Mouse (Mus musculus): Measurements from ENCODE around the gene Taf8. TPM values are rescaled to one million over a fixed set of nuclear protein-coding genes. Genes with fewer than 3 reads are reported as not detected.

Taf8 gene
- 13.0 and 14.1 TPM in 2 replicates for polyA plus RNA-seq (2012; rRNA removed)

DNA sequence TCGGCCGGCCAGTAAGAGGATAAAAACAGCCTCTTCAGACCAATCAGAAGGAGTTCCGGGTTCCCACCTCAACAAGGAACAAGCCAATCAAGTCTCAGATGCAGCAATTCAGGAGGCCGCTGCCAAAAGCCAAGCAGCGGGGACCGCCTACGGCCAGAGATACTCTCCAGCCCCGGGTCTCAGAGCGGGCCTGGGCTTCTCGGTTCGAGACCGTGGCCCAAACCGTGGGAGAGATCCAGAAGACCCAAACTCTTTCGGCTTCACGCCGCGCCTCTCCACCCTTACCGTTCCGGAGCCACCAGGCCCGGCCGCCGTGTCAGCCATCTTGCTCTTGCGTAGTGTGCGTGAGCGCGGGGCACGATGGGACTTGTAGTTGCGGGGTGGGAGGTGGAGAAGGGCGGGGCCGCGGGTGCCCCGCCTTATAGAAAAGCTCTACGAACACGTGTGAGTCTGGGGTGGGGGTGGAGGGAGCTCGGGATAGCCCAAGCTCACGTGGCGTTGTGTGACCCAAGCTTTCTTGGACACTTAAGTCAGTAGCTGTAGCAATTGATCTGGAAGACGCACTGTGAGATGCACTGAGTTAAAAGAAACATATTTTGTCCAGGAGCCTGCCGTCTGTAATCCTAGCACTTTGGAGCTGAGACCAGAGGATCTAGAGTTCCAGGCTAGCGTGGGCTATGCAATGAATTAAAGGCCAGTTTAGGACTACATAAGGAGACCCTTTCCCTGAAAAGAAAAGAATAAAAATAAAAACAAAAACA, at the start of gene Taf8:
Taf8 (minus strand) TSS at position 347 of the 761 bp plus-strand sequence.

DNA sequence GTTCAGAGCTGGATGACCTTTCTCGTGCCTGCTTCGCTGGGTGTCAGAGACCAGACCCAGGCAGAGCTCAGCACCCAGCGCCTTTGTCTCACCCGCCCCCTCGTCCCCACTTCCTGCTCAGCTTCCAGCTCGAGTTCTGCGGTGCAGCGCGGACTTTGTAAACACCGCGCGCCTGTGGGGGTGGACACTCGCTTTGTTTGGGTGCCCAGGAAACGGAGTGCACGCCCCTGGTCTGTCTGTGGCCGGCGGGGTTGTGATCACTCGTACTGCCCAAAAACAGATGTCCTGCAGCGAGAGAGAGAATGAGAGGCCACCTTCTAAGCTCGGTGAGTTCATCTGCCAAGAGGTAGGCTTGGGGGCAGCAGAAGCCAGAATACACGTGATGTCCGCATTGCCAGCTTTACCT, 2.9 kb upstream of the Taf8 start, which contains the start of gene Ccnd3:
Ccnd3 (plus strand) TSS at position 111 of the 406 bp plus-strand sequence.

DNA sequence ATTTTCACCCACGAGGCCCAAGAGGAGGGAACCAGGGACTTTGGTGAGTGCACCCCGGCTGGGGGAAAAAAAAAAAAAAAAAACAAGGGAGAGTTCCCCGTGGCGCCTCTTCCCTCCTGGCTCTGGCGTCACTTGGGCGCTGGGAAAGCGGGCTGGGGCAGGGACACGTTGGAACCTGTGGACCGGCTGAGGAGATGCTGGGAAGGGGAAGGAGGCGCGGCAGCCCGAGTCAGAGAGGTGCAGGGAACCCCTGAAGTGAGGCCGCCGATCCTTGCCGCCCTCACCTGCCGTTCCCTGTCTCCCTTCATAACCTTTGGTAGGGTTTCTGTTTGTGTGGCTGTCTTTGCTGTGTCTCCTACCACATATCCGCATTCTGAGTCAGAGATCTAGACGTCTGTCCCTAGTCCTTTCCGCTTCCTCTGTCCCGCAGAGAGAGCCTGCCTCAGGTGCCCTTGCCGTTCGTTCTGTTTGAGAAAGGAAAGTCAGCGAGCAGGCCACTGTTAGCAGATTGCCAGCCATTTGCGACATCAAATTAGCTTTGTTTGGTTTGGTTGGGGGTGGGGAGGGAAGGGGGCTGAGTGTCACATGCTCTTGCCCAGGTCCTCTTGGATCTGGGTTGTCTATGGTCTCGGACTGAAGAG, 65.1 kb downstream of the Taf8 start, which contains the start of gene 1700001C19Rik:
1700001C19Rik (minus strand) TSS at position 470 of the 641 bp plus-strand sequence.

DNA sequence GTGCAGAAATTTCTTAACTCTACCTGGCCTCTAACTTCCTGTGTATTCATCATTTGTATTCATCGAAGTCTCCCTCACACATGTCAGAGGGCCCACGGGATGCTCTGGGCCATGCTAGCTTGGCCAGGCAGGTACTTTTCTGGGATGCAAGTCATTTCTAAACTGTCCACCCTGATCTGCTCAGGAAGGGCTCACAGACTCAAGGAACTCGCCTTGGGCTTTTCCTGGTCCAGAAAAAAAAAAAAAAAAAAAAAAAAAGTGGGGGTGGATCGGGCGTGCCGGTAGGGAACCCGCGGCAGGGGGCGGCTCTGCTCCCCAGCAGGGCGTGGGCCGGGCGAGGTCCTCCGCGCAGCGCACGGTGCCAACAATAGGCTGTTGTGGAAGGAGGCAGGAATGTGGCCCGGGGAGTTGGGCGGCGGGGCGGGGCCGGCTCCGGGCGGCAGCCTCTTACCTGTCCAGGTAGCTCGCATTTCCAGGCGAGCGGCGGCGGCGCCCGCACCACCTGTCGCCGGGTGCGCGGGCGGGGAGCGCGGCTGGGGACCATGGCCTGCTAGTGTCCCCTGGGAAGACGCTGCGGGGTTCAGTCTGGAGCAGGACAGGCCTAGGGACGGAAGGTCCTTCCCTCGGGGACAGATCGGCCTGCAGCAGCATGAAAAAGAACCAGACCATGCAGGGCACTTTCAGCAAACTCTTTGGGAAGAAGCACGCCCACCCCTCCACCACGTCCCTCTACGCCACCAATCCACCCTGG, 65.8 kb downstream of the Taf8 start, which contains the start of gene AI661453:
AI661453 (plus strand) TSS at position 460 of the 751 bp plus-strand sequence.

Other genes starting within 250 kb of the Taf8 start
- 18.9 and 19.2 TPM in 2 replicates for gene Mrps10, start 133.4 kb downstream of the Taf8 start, polyA plus RNA-seq (2012; rRNA removed)
- 0.38 and 0.48 TPM in 2 replicates for gene Guca1b, start 116.9 kb downstream of the Taf8 start, polyA plus RNA-seq (2012; rRNA removed)
- gene Guca1a, start 101.7 kb downstream of the Taf8 start, polyA plus RNA-seq (2012; rRNA removed): 1.3 and 1.7 TPM in 2 replicates
- gene AI661453, start 65.7 kb downstream of the Taf8 start, polyA plus RNA-seq (2012; rRNA removed): 2.0 and 2.2 TPM in 2 replicates
- 3.6 and 3.7 TPM in 2 replicates for gene 1700001C19Rik, start 64.9 kb downstream of the Taf8 start, polyA plus RNA-seq (2012; rRNA removed)
- gene Ccnd3, start 2.8 kb upstream of the Taf8 start, polyA plus RNA-seq (2012; rRNA removed): 130 and 132 TPM in 2 replicates
- gene Bysl, start 109.2 kb upstream of the Taf8 start, polyA plus RNA-seq (2012; rRNA removed): 6.1 and 6.2 TPM in 2 replicates
- 19.4 and 20.9 TPM in 2 replicates for gene Med20, start 109.3 kb upstream of the Taf8 start, polyA plus RNA-seq (2012; rRNA removed)
- 0.40 and 0.60 TPM in 2 replicates for gene Gm20517, start 109.3 kb upstream of the Taf8 start, polyA plus RNA-seq (2012; rRNA removed)
- gene Usp49, start 128.4 kb upstream of the Taf8 start, polyA plus RNA-seq (2012; rRNA removed): 3.5 and 3.8 TPM in 2 replicates
- 51.4 and 52.0 TPM in 2 replicates for gene Tomm6, start 186.1 kb upstream of the Taf8 start, polyA plus RNA-seq (2012; rRNA removed)
- 2.8 and 2.9 TPM in 2 replicates for gene Frs3, start 186.7 kb upstream of the Taf8 start, polyA plus RNA-seq (2012; rRNA removed)
- gene Gm21981, start 192.2 kb upstream of the Taf8 start, polyA plus RNA-seq (2012; rRNA removed): 0.29 and 0.32 TPM in 2 replicates
- 0.06 and 0.16 TPM in 2 replicates for gene Prickle4, start 192.4 kb upstream of the Taf8 start, polyA plus RNA-seq (2012; rRNA removed)
- gene Pgc, start 224.6 kb upstream of the Taf8 start, polyA plus RNA-seq (2012; rRNA removed): 0.02 TPM in 2 replicates
- 3.9 and 4.7 TPM in 2 replicates for gene Tfeb, start 234.7 kb upstream of the Taf8 start, polyA plus RNA-seq (2012; rRNA removed)